Mouse (Mus musculus): Measurements from ENCODE around the gene Fasn.
"Not testable (repeated sequence)": the region's sequence is repeated elsewhere in the genome, so short reads cannot be mapped to it uniquely, and the experiment has no call there.

Gene Fasn

GRCm38 (mm10) chr11:120796614-120796946 is 27.8 kb downstream of the Fasn start:
- DNase-seq (ENCODE audit: low spot score in 2 of 2): no peak

GRCm38 (mm10) chr11:120795756-120796613 is 28.4 kb downstream of the Fasn start, which contains the start of gene Dus1l:
Gene Dus1l, minus strand, starts transcription at chr11:120796403.
- peak; percentile 98 to 99 for DNase-seq (ENCODE audit: low spot score in 2 of 2)

GRCm38 (mm10) chr11:120792652-120793051 is 31.7 kb downstream of the Fasn start:
- no peak for DNase-seq (ENCODE audit: low spot score in 2 of 2)

DNA sequence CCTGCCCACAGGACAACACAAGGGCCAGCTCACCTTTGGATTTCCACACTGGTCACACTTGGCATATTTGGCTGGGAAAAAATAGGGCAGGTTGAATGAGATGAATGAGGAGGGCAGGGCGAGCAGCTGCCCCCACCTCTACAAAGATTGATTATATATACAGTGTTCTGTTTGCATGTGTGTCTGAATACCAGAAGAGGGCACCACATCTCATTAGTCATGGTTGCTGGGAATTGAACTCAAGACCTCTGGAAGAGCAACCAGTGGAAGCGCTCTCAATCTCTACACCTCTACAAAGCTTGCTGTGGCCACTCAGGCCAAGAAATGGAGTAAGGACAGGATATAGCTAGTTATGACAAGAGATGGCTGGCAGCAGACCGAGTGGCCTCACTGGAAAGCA is 34.5 kb downstream of the Fasn start:
- DNase-seq (ENCODE audit: low spot score in 2 of 2): no peak

DNA sequence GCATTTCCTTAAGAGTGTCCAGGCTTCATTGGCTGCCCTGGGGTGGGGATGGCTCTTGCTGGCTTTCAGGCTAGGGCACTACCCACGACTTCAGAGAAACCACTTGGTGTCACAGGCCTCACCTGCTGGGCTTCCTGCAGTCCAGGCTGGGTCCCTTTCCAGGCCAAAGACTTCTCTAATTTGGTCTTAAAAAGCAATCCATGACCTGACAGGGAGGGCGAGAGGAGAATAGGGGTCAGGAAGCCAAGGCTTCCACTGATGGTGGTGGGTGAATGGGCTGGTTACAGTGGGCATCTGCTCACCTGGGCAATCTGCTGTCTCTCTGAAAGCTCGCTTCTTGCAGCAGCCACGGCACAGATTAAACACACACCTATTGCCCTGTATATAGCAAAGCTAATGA is 35.0 kb downstream of the Fasn start:
- DNase-seq (ENCODE audit: low spot score in 2 of 2): no peak

- DNase-seq (ENCODE audit: low spot score in 2 of 2): not testable (repeated sequence)
These were observed 35.9 kb downstream of the Fasn start for GRCm38 (mm10) chr11:120788460-120788859.

DNA sequence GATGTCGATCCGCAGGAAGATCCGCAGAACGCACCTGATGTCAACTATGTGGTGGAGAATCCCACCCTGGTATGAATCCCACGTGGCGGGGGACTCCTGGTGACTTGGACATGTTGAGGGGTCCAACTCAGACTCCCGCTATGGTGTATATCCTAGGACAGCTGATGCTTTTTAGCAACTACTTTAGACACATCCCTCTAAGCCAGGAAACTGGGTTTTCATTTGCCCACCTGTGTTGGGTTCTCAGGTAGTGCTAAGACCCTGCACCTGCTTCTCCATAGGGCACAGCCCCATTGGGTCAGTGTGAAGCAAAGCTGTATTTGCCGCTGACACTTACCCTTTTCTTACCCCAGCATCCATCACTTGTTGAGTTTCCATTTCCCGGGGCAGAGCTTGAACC is 39.2 kb downstream of the Fasn start:
- no peak for DNase-seq (ENCODE audit: low spot score in 2 of 2)

DNA sequence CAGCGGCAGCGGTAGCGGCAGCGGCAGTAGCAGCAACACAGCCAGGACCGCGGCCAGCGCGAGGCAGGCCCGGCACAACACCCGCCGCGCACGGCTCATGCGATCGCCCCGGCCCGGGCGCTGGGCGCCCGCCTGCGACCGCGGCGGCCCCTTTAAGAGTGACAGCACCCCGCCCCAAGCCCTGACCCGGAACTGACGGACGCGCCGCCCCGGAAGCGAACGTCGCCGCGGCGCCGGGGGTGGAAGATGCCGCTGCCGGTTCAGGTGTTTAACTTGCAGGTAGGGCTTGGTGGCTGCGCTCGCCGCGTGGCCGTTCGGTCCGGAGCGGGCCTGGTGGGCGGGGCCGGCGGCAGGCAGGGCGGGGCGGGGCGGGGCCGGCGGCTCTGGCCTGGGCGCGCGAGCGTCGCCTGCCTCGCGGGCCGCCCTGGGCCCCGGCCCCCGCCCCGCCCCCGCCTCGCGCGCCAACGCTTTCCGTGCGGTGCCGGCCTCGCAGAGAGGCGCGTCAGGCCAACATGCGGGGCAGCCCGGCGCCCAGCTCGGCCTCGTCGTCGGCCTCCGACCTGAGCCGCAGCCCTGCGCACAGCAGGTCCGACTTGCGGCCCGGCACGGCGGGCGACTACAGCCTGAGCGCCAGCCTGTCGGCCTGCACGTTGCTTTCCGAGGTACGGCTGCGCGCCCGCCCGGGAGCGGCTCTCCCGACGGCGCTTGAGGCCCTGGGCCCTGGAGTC is 40.1 kb downstream of the Fasn start, which contains the start of the genes Rfng and Gps1:
TSS of gene Rfng (minus strand) at position 144 of the 728 bp plus-strand sequence.
TSS of gene Gps1 (plus strand) at position 209 of the 728 bp plus-strand sequence.
- peak; percentile 78 to 80 for DNase-seq (ENCODE audit: low spot score in 2 of 2)

GRCm38 (mm10) chr11:120783426-120784063 is 40.8 kb downstream of the Fasn start:
- DNase-seq (ENCODE audit: low spot score in 2 of 2): no peak

DNA sequence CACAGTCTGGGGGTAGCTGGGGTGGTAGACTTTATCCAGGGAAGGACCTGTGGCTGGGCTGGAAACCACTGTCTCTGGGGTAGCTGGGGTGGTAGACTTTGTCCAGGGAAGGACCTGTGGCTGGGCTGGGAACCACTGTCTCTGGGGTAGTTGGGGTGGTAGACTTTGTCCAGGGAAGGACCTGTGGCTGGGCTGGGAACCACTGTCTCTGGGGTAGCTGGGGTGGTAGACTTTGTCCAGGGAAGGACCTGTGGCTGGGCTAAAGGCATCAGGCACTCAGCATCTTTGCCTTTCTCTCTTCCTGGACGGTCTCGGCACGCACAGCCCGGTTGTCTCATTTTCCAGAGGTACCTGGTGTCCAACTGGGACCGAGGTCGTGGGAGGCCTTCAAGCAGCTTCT is 43.0 kb downstream of the Fasn start:
- not testable (repeated sequence) for DNase-seq (ENCODE audit: low spot score in 2 of 2)

- DNase-seq (ENCODE audit: low spot score in 2 of 2): no peak
These were observed 44.5 kb downstream of the Fasn start for GRCm38 (mm10) chr11:120779876-120780275.

DNA sequence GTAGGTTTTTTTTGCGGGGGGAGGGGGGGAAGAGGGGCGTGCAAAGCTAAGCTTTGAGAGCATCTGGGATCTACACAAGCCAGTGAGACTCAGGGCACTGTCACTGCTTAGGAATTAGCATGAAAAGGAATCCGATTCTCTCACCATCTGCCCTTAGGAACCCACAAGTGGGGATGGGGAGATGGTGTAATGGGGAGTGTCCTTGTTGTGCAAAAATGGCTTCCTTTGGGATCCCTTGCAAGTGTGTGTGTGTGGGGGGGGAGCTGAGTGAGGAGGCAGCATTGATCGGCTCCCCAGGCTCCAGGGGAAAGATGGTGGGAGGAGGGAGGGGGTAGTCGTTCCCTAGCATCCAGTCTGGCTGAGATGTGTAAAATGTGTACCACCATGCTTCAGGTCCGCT is 47.2 kb downstream of the Fasn start:
- no peak for DNase-seq (ENCODE audit: low spot score in 2 of 2)

- DNase-seq (ENCODE audit: low spot score in 2 of 2): peak; percentile 95 to 96
These were observed 48.4 kb downstream of the Fasn start for GRCm38 (mm10) chr11:120775774-120776469.

GRCm38 (mm10) chr11:120773463-120774190 is 50.7 kb downstream of the Fasn start:
- DNase-seq (ENCODE audit: low spot score in 2 of 2): no peak

- DNase-seq (ENCODE audit: low spot score in 2 of 2): no peak
These were observed 51.6 kb downstream of the Fasn start for GRCm38 (mm10) chr11:120772749-120773148.

DNA sequence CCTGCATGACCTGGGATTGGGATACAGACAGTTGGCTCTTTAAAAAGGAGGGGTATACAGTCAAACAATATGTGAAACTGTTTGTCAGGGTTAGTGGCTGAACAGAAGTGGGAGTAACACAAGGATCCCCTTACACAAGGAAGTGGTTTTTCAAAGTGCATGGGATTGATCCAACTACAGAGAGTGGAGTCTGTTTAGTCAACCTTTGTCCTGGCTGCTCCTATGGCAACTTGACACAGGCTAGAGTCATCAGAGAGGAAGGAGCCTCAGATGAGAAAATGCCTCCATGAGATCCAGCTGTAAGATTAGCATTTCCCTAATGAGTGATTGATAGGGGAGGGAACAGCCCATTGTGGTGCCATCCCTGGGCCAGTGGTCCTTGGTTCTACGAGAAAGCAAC is 56.1 kb downstream of the Fasn start:
- no peak for DNase-seq (ENCODE audit: low spot score in 2 of 2)

GRCm38 (mm10) chr11:120767023-120767422 is 57.3 kb downstream of the Fasn start:
- DNase-seq (ENCODE audit: low spot score in 2 of 2): not testable (repeated sequence)

- DNase-seq (ENCODE audit: low spot score in 2 of 2): not testable (repeated sequence)
These were observed 61.0 kb downstream of the Fasn start for GRCm38 (mm10) chr11:120763121-120763999.

GRCm38 (mm10) chr11:120762672-120763041 is 61.7 kb downstream of the Fasn start, which contains the start of gene Hmga1b:
Gene Hmga1b, plus strand, starts transcription at chr11:120762794.
- not testable (repeated sequence) for DNase-seq (ENCODE audit: low spot score in 2 of 2)
